Comparison of ENCODE assay signal across 8 mouse cellular contexts in genomic region chr2:139677809-139678274, GRCm38 (mm10). TPM values are rescaled to one million over a fixed set of nuclear protein-coding genes. Genes with fewer than 3 reads are reported as not detected.
DNase-seq lines count a peak whose midpoint lies in the region; ATAC-seq lines count a peak whose summit lies in the region.

TSS of gene Ism1 (plus strand) at chr2:139678178.

- no peaks in the 10 kb centered on the region for H3K36me3 ChIP-seq in embryonic facial prominence, embryonic 15.5 days
- no peaks in the 10 kb centered on the region for H3K36me3 ChIP-seq in liver, embryonic 12.5 days
- no peaks in the 10 kb centered on the region for H3K36me3 ChIP-seq in neural tube, embryonic 13.5 days

- H3K9me3 ChIP-seq in embryonic facial prominence, embryonic 15.5 days (replicated peaks) = no peaks in the 10 kb centered on the region
- H3K9me3 ChIP-seq in liver, embryonic 12.5 days (replicated peaks) = no peaks in the 10 kb centered on the region
- H3K9me3 ChIP-seq in neural tube, embryonic 13.5 days = no peaks in the 10 kb centered on the region

- peaks cover 17% of the 10 kb centered on the region for H3K4me1 ChIP-seq in embryonic facial prominence, embryonic 15.5 days
- H3K4me1 ChIP-seq in liver, embryonic 12.5 days = no peaks in the 10 kb centered on the region
- H3K4me1 ChIP-seq in neural tube, embryonic 13.5 days (replicated peaks) = peaks cover 19% of the 10 kb centered on the region

- peak within 1 kb of the TSS; percentile 82 for H3K27ac ChIP-seq in embryonic facial prominence, embryonic 15.5 days (replicated peaks)
- no peak within 1 kb of the TSS for H3K27ac ChIP-seq in liver, embryonic 12.5 days
- peak within 1 kb of the TSS; percentile 85 for H3K27ac ChIP-seq in neural tube, embryonic 13.5 days (replicated peaks)

- peak within 1 kb of the TSS; percentile 65 for H3K9ac ChIP-seq in embryonic facial prominence, embryonic 15.5 days
- 0 out of 2 replicates have a peak within 1 kb of the TSS, but pooled peaks have one; percentile 9 for H3K9ac ChIP-seq in liver, embryonic 12.5 days
- H3K9ac ChIP-seq in neural tube, embryonic 13.5 days = peak within 1 kb of the TSS; percentile 93

- peak; percentile 6 for DNase-seq in thymus, postnatal 14 days
- no peak for DNase-seq in thymus, postnatal 0 days (ENCODE audit: low spot score)
- peak; percentile 8 to 10 for DNase-seq in heart, adult 9 months (ENCODE audit: low spot score in 2 of 2)
- peak; percentile 13 for DNase-seq in kidney, adult 9 months
- DNase-seq in urinary bladder, adult 2 months (ENCODE audit: low spot score) = peak; percentile 42

- peak; percentile 64 for ATAC-seq in embryonic facial prominence, embryonic 15.5 days (ENCODE audit: insufficient number of reproducible peaks, low FRiP score, low TSS enrichment, low read depth)
- peak; percentile 32; the same call in 1 of the 2 replicates for ATAC-seq in liver, embryonic 12.5 days
- ATAC-seq in neural tube, embryonic 13.5 days (ENCODE audit: low read depth) = peak; percentile 83

- 0% methylated on average over 34 of the region's 39 CpGs for WGBS in embryonic facial prominence, embryonic 15.5 days
- WGBS in liver, embryonic 12.5 days (ENCODE audit: insufficient replicate concordance) = under 1% methylated on average over 36 of the region's 39 CpGs
- under 1% methylated on average over 29 of the region's 39 CpGs for WGBS in neural tube, embryonic 13.5 days

- peak within 1 kb of the TSS; percentile 98 for H3K4me2 ChIP-seq in embryonic facial prominence, embryonic 15.5 days (replicated peaks)
- H3K4me2 ChIP-seq in liver, embryonic 12.5 days = peak within 1 kb of the TSS; percentile 74
- H3K4me2 ChIP-seq in neural tube, embryonic 13.5 days = peak within 1 kb of the TSS; percentile 100

- H3K27me3 ChIP-seq in embryonic facial prominence, embryonic 15.5 days = peaks cover 15% of the 10 kb centered on the region
- H3K27me3 ChIP-seq in liver, embryonic 12.5 days (replicated peaks) = peaks cover 61% of the 10 kb centered on the region
- peaks cover 29% of the 10 kb centered on the region for H3K27me3 ChIP-seq in neural tube, embryonic 13.5 days

- H3K4me3 ChIP-seq in embryonic facial prominence, embryonic 15.5 days (replicated peaks) = peak within 1 kb of the TSS; percentile 88
- peak within 1 kb of the TSS; percentile 58 for H3K4me3 ChIP-seq in liver, embryonic 12.5 days
- peak within 1 kb of the TSS; percentile 93 for H3K4me3 ChIP-seq in neural tube, embryonic 13.5 days

RNA-seq across cellular contexts. Expression of gene Ism1, which starts in this region (rescaled TPM):
- 0.12 and 0.13 TPM in 2 replicates for polyA plus RNA-seq in thymus, postnatal 0 days (2015; fragmentation: Nextera tagmentation; extraction: Ambion mirVana)
- 4.1 and 4.2 TPM in 2 replicates for polyA plus RNA-seq in embryonic facial prominence, embryonic 15.5 days (2015; fragmentation: Nextera tagmentation; extraction: Ambion mirVana)
- polyA plus RNA-seq in liver, embryonic 12.5 days (2016; fragmentation: Nextera tagmentation; extraction: Ambion mirVana) = 0.14 TPM in 2 replicates
- 1.1 and 1.2 TPM in 2 replicates for polyA plus RNA-seq in neural tube, embryonic 13.5 days (2015; fragmentation: Nextera tagmentation; extraction: Ambion mirVana)
- 5.0 and 6.8 TPM in 2 replicates for polyA plus RNA-seq in urinary bladder, adult 2 months (2012; rRNA removed)

Comparison
In these comparisons a context has a peak if more than half of its experiments do, and no peak if none do; other contexts are left out.
1. Peak in ATAC-seq, H3K4me3 ChIP-seq, H3K9ac ChIP-seq and H3K4me2 ChIP-seq in liver, embryonic 12.5 days; RNA of the gene not detected or under 1 TPM.
2. ATAC-seq: peak in every context shown above with its lines; median percentile 83 in neural tube, embryonic 13.5 days; 64 in embryonic facial prominence, embryonic 15.5 days; 32 in liver, embryonic 12.5 days.
3. H3K9ac ChIP-seq: peak in every context shown above with its lines; median percentile 93 in neural tube, embryonic 13.5 days; 65 in embryonic facial prominence, embryonic 15.5 days; 9 in liver, embryonic 12.5 days.